Mouse (Mus musculus) testis, postnatal 10 days (tissue): ENCODE results near the gene Ccr9.
"Not testable (repeated sequence)": the region's sequence is repeated elsewhere in the genome, so short reads cannot be mapped to it uniquely, and the experiment has no call there.

Source experiments
- DNase-seq: peaks from one replicate; pipeline ENCODE4 v3.0.0; 2021; ENCODE audit warnings: low spot score

Ccr9 gene

DNA sequence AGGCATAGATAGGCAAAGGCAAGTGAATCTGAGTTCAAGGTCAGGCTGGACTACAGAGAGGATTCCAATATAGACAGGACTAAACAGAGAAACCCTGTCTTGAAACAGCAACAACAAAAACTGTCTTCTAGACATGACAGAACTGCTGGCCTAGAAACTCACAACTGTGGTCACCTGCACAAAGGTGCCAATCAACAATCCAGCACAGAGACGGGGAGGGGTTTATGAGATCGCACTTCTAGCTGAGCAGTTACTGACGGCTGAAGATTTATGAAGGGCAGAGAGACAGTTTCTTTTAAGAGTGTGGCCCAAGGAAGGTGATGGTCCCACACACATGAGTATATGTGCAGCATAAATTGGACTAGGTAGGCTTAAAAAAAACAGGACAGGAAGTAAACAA, 38.1 kb downstream of the Ccr9 start:
- DNase-seq, result no peak

GRCm38 (mm10) chr9:123717186-123718008, 39.2 kb downstream of the Ccr9 start, which contains the start of gene Lztfl1:
Gene Lztfl1 (minus strand): TSS chr9:123717697.
- peak; percentile 95 for DNase-seq

DNA sequence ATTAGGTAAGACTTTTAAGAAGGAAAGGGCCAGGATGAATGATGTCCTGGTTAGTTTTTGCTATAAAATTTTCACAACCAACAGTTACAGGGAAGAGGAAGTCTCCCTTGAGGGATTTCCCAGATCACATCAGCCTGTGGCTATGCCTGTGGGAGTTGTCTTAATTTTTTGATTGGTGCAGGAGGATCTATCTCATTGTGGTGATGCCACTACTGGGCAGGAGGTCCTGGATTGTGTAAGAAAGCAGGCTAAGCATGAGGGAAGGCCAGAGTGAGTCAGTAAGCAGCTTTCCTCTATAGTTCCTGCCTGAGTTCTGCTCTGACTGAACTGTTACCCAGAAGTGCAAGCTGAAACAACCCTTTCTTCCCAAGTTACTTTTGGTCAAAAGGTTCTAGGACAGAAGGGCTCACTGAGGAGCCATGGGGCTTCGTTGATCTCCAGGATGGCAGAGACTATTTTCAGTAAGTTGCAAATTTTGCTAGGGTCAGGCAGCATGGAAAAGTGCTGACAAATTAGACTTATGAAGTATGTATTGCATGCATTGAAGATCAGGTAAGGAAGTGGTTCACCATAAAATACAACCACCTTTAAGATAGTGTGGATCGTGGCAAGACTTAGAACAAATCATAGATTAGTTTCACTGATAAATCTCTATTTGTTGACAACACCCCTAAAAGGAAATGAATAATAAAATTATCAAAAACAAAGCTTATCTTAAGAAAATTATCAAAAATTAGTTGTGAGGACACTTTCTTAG, 44.7 kb downstream of the Ccr9 start:
- no peak for DNase-seq

GRCm38 (mm10) chr9:123731271-123731670, 53.0 kb downstream of the Ccr9 start:
- no peak for DNase-seq

GRCm38 (mm10) chr9:123734133-123734532, 55.9 kb downstream of the Ccr9 start:
- DNase-seq, result no peak

GRCm38 (mm10) chr9:123740799-123741198, 62.6 kb downstream of the Ccr9 start:
- no peak for DNase-seq

GRCm38 (mm10) chr9:123749687-123750086, 71.4 kb downstream of the Ccr9 start:
- DNase-seq, result not testable (repeated sequence)

DNA sequence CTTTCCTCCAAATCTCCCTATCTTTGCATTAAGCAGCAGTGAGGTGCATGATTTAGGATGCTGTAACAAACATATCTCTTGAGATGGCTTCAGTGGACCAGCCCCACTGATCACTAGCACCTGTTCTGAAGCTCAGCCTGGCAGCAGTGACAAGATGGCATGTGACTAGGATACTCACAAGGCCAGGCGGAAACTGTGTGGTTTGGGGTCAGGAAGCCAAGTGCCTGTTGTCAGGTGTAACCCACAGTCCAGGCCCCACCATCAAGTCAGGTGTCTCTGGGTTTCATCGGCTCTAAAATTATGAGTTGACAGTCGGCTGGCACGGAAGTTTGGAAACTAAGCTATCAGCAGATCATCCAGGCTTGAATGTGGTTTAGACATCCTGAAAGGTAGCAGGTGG, 76.1 kb downstream of the Ccr9 start:
- DNase-seq, result no peak

DNA sequence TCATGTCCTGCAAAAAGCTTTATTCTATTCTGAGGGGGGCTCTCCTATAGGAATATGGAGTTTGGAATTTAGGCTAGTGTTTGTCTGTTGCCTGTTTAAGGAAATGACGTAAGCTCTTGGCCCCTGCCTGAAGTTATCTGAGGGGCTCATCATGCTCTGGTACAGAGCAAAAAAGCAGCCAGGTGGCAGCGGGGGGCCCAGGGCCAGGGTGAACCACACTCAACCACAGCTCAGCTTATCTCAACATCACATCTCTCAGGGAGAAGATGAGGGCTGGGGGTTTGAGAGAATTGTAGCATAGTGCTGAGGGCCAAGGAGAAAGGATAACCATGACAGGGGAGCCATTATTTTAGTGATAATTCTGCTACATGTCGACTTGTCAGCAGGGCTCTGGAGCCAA, 78.5 kb downstream of the Ccr9 start:
- no peak for DNase-seq

DNA sequence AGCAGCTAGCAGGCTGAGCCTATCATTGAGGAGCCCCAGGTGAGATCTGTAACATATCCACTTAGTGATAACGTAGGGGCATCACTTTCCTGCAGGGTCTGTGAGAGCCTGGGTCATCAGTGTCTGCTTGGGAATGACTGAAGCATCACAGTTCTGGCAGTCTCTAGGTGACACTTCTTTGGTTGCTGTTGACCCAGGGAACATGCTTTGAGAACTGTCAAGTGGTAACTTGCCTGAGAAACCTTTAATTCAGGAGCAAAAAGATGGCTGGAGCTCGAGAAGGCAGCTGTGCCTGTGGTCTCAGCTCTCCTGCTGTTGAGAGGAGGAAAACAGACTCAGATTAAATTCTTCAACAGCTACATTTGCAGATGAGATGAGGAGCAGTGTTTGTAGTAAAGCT, 79.1 kb downstream of the Ccr9 start:
- no peak for DNase-seq

- no peak for DNase-seq
Measured at GRCm38 (mm10) chr9:123758156-123758555, 79.9 kb downstream of the Ccr9 start.

DNA sequence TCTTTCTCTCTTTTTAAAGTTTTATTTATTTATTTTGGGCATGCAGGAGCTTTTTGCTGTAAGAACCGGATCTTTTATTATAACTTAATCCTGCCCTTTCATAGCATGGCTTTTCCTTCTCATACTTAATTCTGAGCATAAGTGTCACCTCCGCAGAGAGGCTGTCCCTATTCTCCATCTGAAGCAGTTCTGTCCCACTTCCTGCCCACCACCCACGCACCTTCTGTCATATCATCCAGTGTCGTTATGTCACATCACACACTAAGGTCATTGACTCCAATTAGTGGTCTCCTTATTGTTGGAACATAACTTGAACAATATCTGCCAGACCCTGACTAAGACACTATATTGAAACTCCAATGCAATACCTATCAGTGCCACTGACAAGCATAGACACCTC, 80.4 kb downstream of the Ccr9 start:
- DNase-seq, result no peak

DNA sequence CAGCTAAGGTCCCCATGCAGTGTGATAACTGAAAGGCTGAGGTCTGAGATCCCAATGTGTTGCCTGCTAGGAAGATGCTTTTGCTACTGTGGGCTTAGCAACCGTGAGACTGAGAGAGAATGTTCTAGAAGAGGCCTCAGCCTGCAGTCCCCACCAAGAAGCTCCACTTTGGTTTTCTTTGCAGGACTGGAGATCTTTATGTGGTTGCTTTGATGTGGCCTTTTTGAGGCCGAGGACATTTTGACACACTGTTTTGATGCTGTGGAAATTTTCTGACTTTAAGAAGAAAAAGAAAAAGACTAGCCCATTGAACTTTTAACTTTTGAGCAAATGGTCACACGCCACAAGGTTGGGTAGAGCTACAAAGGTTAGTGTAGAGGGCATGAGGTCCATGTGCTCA, 82.6 kb downstream of the Ccr9 start:
- no peak for DNase-seq

GRCm38 (mm10) chr9:123762886-123763285, 84.6 kb downstream of the Ccr9 start:
- DNase-seq, result no peak

DNA sequence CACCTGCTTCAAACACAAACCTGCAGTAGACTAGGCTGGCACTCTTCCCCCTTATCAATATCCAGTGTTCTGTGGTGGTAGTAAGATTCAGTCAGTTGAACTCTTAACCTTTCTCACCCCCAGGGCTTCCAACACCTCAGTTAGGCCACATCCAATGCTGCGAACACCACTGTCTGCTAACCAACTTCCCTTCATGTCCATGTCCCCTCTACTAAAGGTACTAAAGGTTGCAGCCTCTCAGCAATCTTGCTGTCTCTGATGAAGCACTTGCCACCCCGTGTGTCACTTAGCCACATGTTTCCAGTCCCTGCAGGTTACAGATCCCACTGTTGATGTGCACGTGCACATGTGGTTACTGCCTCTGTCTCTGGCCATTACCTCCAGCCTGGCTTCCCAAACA, 85.5 kb downstream of the Ccr9 start:
- no peak for DNase-seq

DNA sequence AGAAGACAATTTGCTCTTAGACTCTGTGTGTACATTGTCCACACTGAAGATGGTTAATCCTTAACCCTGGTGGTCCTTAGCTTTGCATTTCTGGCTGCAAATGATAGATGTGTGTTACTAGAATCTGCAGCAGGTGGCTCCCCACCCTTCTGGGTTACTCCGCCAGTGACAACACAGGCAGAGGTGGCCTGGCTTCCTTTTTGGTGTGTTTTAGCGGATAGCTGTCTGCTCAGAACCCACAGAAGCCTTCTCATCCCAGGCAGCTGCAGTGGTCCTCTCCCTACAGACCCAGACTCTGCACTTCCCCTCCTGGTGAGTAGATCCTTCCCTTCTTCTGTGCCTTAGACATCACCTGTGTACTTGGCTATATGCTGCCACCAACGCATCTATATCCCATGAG, 88.8 kb downstream of the Ccr9 start:
- no peak for DNase-seq

DNA sequence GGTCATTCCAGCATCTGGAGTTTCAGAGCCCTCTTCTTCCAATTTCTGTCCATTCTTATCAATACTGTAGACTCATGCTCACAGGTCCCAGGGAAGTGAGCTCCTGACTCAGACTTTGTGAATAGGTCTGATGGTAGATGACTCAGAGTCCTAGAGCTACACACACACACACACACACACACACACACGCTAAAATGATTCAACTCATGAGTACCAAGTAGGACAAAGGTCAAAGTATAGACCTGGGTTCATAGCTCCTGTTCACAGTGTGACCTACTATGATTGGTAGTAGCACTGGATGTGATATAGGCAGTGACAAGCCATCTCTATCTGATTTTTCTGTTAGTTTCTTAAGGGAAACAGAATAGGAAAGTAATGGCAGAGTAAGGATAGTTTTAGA, 90.2 kb downstream of the Ccr9 start:
- no peak for DNase-seq

GRCm38 (mm10) chr9:123769532-123769931, 91.3 kb downstream of the Ccr9 start:
- DNase-seq, result no peak

GRCm38 (mm10) chr9:123773299-123773698, 95.1 kb downstream of the Ccr9 start:
- not testable (repeated sequence) for DNase-seq

- no peak for DNase-seq
Measured at GRCm38 (mm10) chr9:123788855-123789529, 110.8 kb downstream of the Ccr9 start.

GRCm38 (mm10) chr9:123796174-123796573, 117.9 kb downstream of the Ccr9 start:
- peak; percentile 58 for DNase-seq

DNA sequence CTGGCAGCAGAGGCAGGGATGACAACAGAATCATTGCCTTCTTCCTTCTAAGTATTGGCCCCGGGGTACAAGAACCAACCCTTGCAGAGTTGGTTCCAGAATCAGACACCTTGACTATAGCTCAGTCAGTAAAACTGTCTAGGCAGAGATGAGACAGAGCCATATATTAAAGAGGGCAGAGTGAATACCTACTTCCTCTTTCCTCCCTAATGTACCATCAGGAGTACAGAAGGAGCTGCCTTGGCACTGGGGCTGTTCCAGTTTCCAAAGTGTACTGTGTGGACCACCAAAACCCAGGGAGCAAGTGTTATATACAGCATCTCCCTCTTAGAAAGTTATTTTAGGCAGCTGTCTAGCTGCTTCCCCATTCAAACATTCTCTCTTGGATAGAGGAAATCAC, 123.3 kb downstream of the Ccr9 start:
- DNase-seq, result no peak

GRCm38 (mm10) chr9:123802421-123802820, 124.2 kb downstream of the Ccr9 start:
- DNase-seq, result no peak
